Mouse (Mus musculus) embryonic facial prominence, embryonic 15.5 days (tissue): ENCODE measurements around the gene Eepd1. TPM values are rescaled to one million over a fixed set of nuclear protein-coding genes. Genes with fewer than 3 reads are reported as not detected.

Experiments used
- ATAC-seq: fragments of 200-750 bp; cut with Nextera tagmentation; 2 replicates; pipeline ENCODE4 v1.8.0; 2017; ENCODE audit warnings: low read depth, moderate TSS enrichment; ENCODE audit not compliant: insufficient number of reproducible peaks, low FRiP score, low TSS enrichment
- H3K27ac ChIP-seq: fragments of 300-500 bp; sonication (generic); replicated peaks from 2 replicates; pipeline ENCODE4 v1.5.1; 2015; ENCODE audit warnings: mild to moderate bottlenecking, inconsistent platforms
- H3K27me3 ChIP-seq: fragments of 300-500 bp; sonication (generic); 2 replicates; pipeline ENCODE4 v1.6.1; 2015; ENCODE audit warnings: inconsistent platforms
- H3K36me3 ChIP-seq: fragments of 300-500 bp; sonication (generic); 2 replicates; pipeline ENCODE4 v1.6.1; 2015; ENCODE audit warnings: mild to moderate bottlenecking, inconsistent platforms
- H3K4me1 ChIP-seq: fragments of 300-500 bp; sonication (generic); 2 replicates; pipeline ENCODE4 v1.6.1; 2015; ENCODE audit warnings: inconsistent platforms
- H3K4me2 ChIP-seq: fragments of 300-500 bp; sonication (generic); replicated peaks from 2 replicates; pipeline ENCODE4 v1.6.1; 2015; ENCODE audit warnings: mild to moderate bottlenecking, inconsistent platforms
- H3K4me3 ChIP-seq: fragments of 300-500 bp; sonication (generic); replicated peaks from 2 replicates; pipeline ENCODE4 v1.5.1; 2015; ENCODE audit warnings: mild to moderate bottlenecking, inconsistent platforms
- H3K9ac ChIP-seq: fragments of 300-500 bp; sonication (generic); 2 replicates; pipeline ENCODE4 v1.6.1; 2015; ENCODE audit warnings: inconsistent platforms
- H3K9me3 ChIP-seq: fragments of 300-500 bp; sonication (generic); replicated peaks from 2 replicates; pipeline ENCODE4 v1.6.1; 2016; ENCODE audit warnings: inconsistent platforms
- WGBS: fragments of 180-500 bp; shearing (Covaris S2); methylation state at CpG from one replicate; pipeline ENCODE4 v1.1.7; 2015; 5-methylcytosine and 5-hydroxymethylcytosine counted together
- polyA plus RNA-seq: library from polyadenylated mRNA; unstranded; fragments of >200 nt; fragmentation: Nextera tagmentation; extraction: Ambion mirVana; gene quantifications from 2 replicates; pipeline ENCODE4 v1.2.1, GENCODE M21; 2015

The Eepd1 gene
- polyA plus RNA-seq, 1 experiment from 2014 or later = 13.5 TPM

GRCm38 (mm10) chr9:25480676-25481075 is 671 bp upstream of the Eepd1 start:
- Histone ChIP-seq H3K9ac (peak overlapping the region; percentile 18; the same call in 1 of the 2 replicates), H3K4me3 (no peak overlapping the region; the same call in 1 of the 2 replicates), H3K36me3 (no peaks in the 10 kb centered on the region), H3K4me2 (peak overlapping the region; percentile 88), H3K27ac (no peak overlapping the region), H3K27me3 (no peaks in the 10 kb centered on the region), H3K9me3 (no peaks in the 10 kb centered on the region), H3K4me1 (peaks cover 41% of the 10 kb centered on the region)
- WGBS = 51% methylated on average over 2 of the region's 2 CpGs
- ATAC-seq = no peak

GRCm38 (mm10) chr9:25482322-25482998 is 1.1 kb downstream of the Eepd1 start:
- H3K27ac ChIP-seq = no peak overlapping the region
- no peak for ATAC-seq
- H3K4me2 ChIP-seq = peak overlapping the region; percentile 88
- H3K4me1 ChIP-seq = peaks cover 52% of the 10 kb centered on the region
- H3K9me3 ChIP-seq = no peaks in the 10 kb centered on the region
- no peaks in the 10 kb centered on the region for H3K36me3 ChIP-seq
- no peaks in the 10 kb centered on the region for H3K27me3 ChIP-seq
- H3K4me3 ChIP-seq = peak overlapping the region; percentile 70
- H3K9ac ChIP-seq = no peak overlapping the region
- WGBS = 42% methylated on average over 22 of the region's 22 CpGs

- Histone ChIP-seq H3K9ac (no peak overlapping the region), H3K9me3 (no peaks in the 10 kb centered on the region), H3K4me2 (peak overlapping the region; percentile 88), H3K4me1 (peaks cover 55% of the 10 kb centered on the region), H3K4me3 (peak overlapping the region; percentile 70), H3K27ac (no peak overlapping the region), H3K27me3 (no peaks in the 10 kb centered on the region), H3K36me3 (no peaks in the 10 kb centered on the region)
- ATAC-seq = no peak
- 80% methylated on average over 9 of the region's 9 CpGs for WGBS
Measured at GRCm38 (mm10) chr9:25482999-25483347, 1.6 kb downstream of the Eepd1 start.

GRCm38 (mm10) chr9:25483931-25484618 is 2.7 kb downstream of the Eepd1 start:
- Histone ChIP-seq H3K9ac (no peak overlapping the region), H3K27me3 (no peaks in the 10 kb centered on the region), H3K36me3 (no peaks in the 10 kb centered on the region), H3K4me3 (peak overlapping the region; percentile 70; the same call in 1 of the 2 replicates), H3K27ac (no peak overlapping the region), H3K9me3 (no peaks in the 10 kb centered on the region), H3K4me2 (peak overlapping the region; percentile 88), H3K4me1 (peaks cover 62% of the 10 kb centered on the region)
- WGBS = 44% methylated on average over 9 of the region's 9 CpGs
- no peak for ATAC-seq

GRCm38 (mm10) chr9:25484619-25484986 is 3.3 kb downstream of the Eepd1 start:
- 56% methylated on average over 3 of the region's 3 CpGs for WGBS
- H3K9ac ChIP-seq = no peak overlapping the region
- H3K27me3 ChIP-seq = no peaks in the 10 kb centered on the region
- no peaks in the 10 kb centered on the region for H3K9me3 ChIP-seq
- H3K27ac ChIP-seq = no peak overlapping the region
- peak overlapping the region; percentile 88 for H3K4me2 ChIP-seq
- no peak for ATAC-seq
- H3K36me3 ChIP-seq = no peaks in the 10 kb centered on the region
- peak overlapping the region; percentile 70; the same call in 1 of the 2 replicates for H3K4me3 ChIP-seq
- peaks cover 62% of the 10 kb centered on the region for H3K4me1 ChIP-seq

- H3K4me3 ChIP-seq = peak overlapping the region; percentile 70; the same call in 1 of the 2 replicates
- H3K27me3 ChIP-seq = no peaks in the 10 kb centered on the region
- H3K9ac ChIP-seq = no peak overlapping the region
- H3K4me2 ChIP-seq = peak overlapping the region; percentile 88
- ATAC-seq = no peak
- no peak overlapping the region for H3K27ac ChIP-seq
- H3K9me3 ChIP-seq = no peaks in the 10 kb centered on the region
- peaks cover 62% of the 10 kb centered on the region for H3K4me1 ChIP-seq
- H3K36me3 ChIP-seq = no peaks in the 10 kb centered on the region
- 68% methylated on average over 2 of the region's 2 CpGs for WGBS
Measured at GRCm38 (mm10) chr9:25485006-25485405, 3.7 kb downstream of the Eepd1 start.

GRCm38 (mm10) chr9:25485406-25485805 is 4.1 kb downstream of the Eepd1 start:
- ATAC-seq = no peak
- Histone ChIP-seq H3K36me3 (no peaks in the 10 kb centered on the region), H3K4me1 (peaks cover 62% of the 10 kb centered on the region), H3K27ac (no peak overlapping the region), H3K9me3 (no peaks in the 10 kb centered on the region), H3K4me2 (peak overlapping the region; percentile 88; the same call in 1 of the 2 replicates), H3K4me3 (no peak overlapping the region), H3K27me3 (no peaks in the 10 kb centered on the region), H3K9ac (no peak overlapping the region)
- WGBS = 55% methylated on average over 7 of the region's 7 CpGs

- H3K27ac ChIP-seq = no peak overlapping the region
- no peak overlapping the region for H3K9ac ChIP-seq
- no peak overlapping the region for H3K4me2 ChIP-seq
- no peak for ATAC-seq
- H3K36me3 ChIP-seq = no peaks in the 10 kb centered on the region
- no peak overlapping the region for H3K4me3 ChIP-seq
- WGBS = 74% methylated on average over 9 of the region's 9 CpGs
- no peaks in the 10 kb centered on the region for H3K27me3 ChIP-seq
- H3K9me3 ChIP-seq = no peaks in the 10 kb centered on the region
- H3K4me1 ChIP-seq = peaks cover 59% of the 10 kb centered on the region
Measured at GRCm38 (mm10) chr9:25486246-25486807, 5.0 kb downstream of the Eepd1 start.

GRCm38 (mm10) chr9:25487446-25488110 is 6.2 kb downstream of the Eepd1 start:
- Histone ChIP-seq H3K9me3 (no peaks in the 10 kb centered on the region), H3K4me1 (peaks cover 55% of the 10 kb centered on the region), H3K36me3 (no peaks in the 10 kb centered on the region), H3K27ac (no peak overlapping the region), H3K4me3 (no peak overlapping the region), H3K27me3 (no peaks in the 10 kb centered on the region), H3K4me2 (no peak overlapping the region), H3K9ac (no peak overlapping the region)
- no peak for ATAC-seq
- 56% methylated on average over 12 of the region's 12 CpGs for WGBS

GRCm38 (mm10) chr9:25488581-25488980 is 7.2 kb downstream of the Eepd1 start:
- 83% methylated on average over 9 of the region's 9 CpGs for WGBS
- no peak for ATAC-seq
- H3K4me1 ChIP-seq = peaks cover 46% of the 10 kb centered on the region

More at GRCm38 (mm10) chr9:25488581-25488980, 7.2 kb downstream of the Eepd1 start:
- Histone ChIP-seq H3K27ac (no peak overlapping the region), H3K4me3 (no peak overlapping the region), H3K9ac (no peak overlapping the region), H3K4me2 (no peak overlapping the region), H3K36me3 (no peaks in the 10 kb centered on the region), H3K27me3 (no peaks in the 10 kb centered on the region), H3K9me3 (no peaks in the 10 kb centered on the region)
